Mouse (Mus musculus) stomach, embryonic 16.5 days (tissue): ENCODE data around the gene Defb15. TPM values are rescaled to one million over a fixed set of nuclear protein-coding genes. Genes with fewer than 3 reads are reported as not detected.

ENCODE experiments used
- ATAC-seq: fragments of 200-750 bp; cut with Nextera tagmentation; 2 replicates; pipeline ENCODE4 v1.8.0; 2017; ENCODE audit warnings: moderate number of reproducible peaks, moderate TSS enrichment; ENCODE audit not compliant: insufficient read depth, low FRiP score
- H3K27ac ChIP-seq: fragments of 300-500 bp; sonication (generic); 2 replicates; pipeline ENCODE4 v1.5.1; 2014; ENCODE audit warnings: low read length
- H3K27me3 ChIP-seq: fragments of 300-500 bp; sonication (generic); 2 replicates; pipeline ENCODE4 v1.6.1; 2014; ENCODE audit warnings: low read length, control low read depth, mixed read lengths; ENCODE audit not compliant: control insufficient read depth, insufficient read depth
- H3K36me3 ChIP-seq: fragments of 300-500 bp; sonication (generic); 2 replicates; pipeline ENCODE4 v1.6.1; 2014; ENCODE audit warnings: low read length; ENCODE audit not compliant: control insufficient read depth, insufficient read depth
- H3K4me1 ChIP-seq: fragments of 300-500 bp; sonication (generic); 2 replicates; pipeline ENCODE4 v1.6.1; 2014; ENCODE audit warnings: low read length, control low read depth, mixed read lengths; ENCODE audit not compliant: control insufficient read depth, insufficient read depth
- H3K4me2 ChIP-seq: fragments of 300-500 bp; sonication (generic); 2 replicates; pipeline ENCODE4 v1.6.1; 2014; ENCODE audit warnings: low read depth, low read length, mixed read lengths
- H3K4me3 ChIP-seq: fragments of 300-500 bp; sonication (generic); replicated peaks from 2 replicates; pipeline ENCODE4 v1.5.1; 2014; ENCODE audit warnings: mild to moderate bottlenecking, low read length
- H3K9ac ChIP-seq: fragments of 300-500 bp; sonication (generic); 2 replicates; pipeline ENCODE4 v1.6.1; 2014; ENCODE audit warnings: low read length
- H3K9me3 ChIP-seq: fragments of 300-500 bp; sonication (generic); replicated peaks from 2 replicates; pipeline ENCODE4 v1.6.1; 2016; ENCODE audit warnings: low read length, control low read depth; ENCODE audit not compliant: control insufficient read depth
- WGBS: fragments of 180-500 bp; shearing (Covaris S2); extraction: QIAGEN DNeasy Blood & Tissue Kit; methylation state at CpG from one replicate; pipeline ENCODE4 v1.1.7; 2014; 5-methylcytosine and 5-hydroxymethylcytosine counted together
- polyA plus RNA-seq: library from polyadenylated mRNA; unstranded; fragments of >200 nt; fragmentation: Nextera tagmentation; extraction: Ambion mirVana; gene quantifications from 2 replicates; pipeline ENCODE4 v1.2.1, GENCODE M21; 2015

Gene Defb15
- not detected in 2 replicates for polyA plus RNA-seq

GRCm38 (mm10) chr8:21932610-21933009 is at the start of gene Defb15:
Gene Defb15, minus strand, starts transcription at chr8:21932710.
- Histone ChIP-seq H3K27ac (no peak within 1 kb of the TSS), H3K4me1 (no peaks in the 10 kb centered on the region), H3K4me2 (no peak within 1 kb of the TSS), H3K36me3 (no peaks in the 10 kb centered on the region), H3K4me3 (no peak within 1 kb of the TSS), H3K9me3 (no peaks in the 10 kb centered on the region), H3K27me3 (no peaks in the 10 kb centered on the region), H3K9ac (no peak within 1 kb of the TSS)
- no peak for ATAC-seq
- 91% methylated on average over 6 of the region's 6 CpGs for WGBS

DNA sequence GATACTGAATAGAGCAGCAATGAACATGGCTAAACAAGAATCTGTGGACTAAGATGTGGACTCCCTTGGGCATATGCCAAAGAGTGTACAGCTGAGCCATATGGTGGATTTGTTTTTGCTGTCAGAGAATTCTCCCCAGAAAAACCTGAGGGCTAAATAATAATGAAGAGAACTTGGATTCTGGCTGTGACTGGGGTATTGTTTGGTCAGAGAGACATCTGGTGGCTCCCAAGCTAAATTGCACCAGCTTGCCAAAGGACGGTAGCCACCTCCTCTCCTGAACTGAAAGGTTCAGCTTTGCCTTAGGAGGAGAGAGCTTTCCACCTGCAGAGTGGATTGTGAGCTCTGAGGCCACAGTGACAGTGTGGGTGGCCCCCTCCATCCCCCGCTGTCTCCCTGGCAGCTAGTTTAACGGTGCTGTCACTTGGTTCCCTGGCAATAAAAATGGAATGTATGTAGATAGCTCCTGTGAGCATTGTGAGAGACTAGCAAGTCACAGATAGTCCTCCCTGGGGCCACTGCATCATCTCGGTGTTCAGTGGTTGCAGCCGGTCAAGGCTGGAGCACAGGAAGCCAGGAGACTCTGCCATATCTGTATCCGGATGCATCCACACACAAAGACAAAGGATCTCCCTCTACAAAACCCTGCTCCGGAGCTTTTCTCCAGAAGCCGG is 49.3 kb upstream of the Defb15 start:
- H3K4me1 ChIP-seq = no peaks in the 10 kb centered on the region
- no peaks in the 10 kb centered on the region for H3K27me3 ChIP-seq
- no peak overlapping the region for H3K9ac ChIP-seq
- ATAC-seq = no peak
- H3K4me2 ChIP-seq = no peak overlapping the region
- H3K36me3 ChIP-seq = no peaks in the 10 kb centered on the region
- no peak overlapping the region for H3K4me3 ChIP-seq
- H3K9me3 ChIP-seq = no peaks in the 10 kb centered on the region
- 66% methylated on average over 8 of the region's 8 CpGs for WGBS
- H3K27ac ChIP-seq = no peak overlapping the region

DNA sequence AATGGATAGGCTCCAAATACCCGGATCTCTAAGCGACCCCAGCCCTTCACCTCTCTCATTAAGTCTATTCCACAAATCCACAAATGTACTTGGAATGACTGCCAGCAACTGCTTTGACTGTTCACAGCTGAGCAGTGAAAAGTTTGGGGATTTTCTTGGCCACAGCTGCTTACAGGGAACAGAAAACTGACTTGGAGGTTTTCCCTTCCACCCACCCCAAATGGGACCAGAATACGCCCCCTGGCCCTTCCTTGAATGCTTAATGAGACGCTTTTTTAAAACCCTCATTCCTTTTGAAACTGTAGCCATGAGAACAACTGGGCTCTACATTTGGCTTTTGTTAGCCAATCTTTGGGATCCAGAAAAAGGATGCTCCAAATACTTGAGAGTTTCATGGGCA is 45.7 kb upstream of the Defb15 start:
- no peaks in the 10 kb centered on the region for H3K4me1 ChIP-seq
- no peak overlapping the region for H3K9ac ChIP-seq
- no peaks in the 10 kb centered on the region for H3K36me3 ChIP-seq
- no peaks in the 10 kb centered on the region for H3K9me3 ChIP-seq
- no peak overlapping the region for H3K4me2 ChIP-seq
- WGBS = 62% methylated on average over 4 of the region's 4 CpGs
- no peaks in the 10 kb centered on the region for H3K27me3 ChIP-seq
- no peak overlapping the region for H3K27ac ChIP-seq
- no peak overlapping the region for H3K4me3 ChIP-seq
- no peak for ATAC-seq

DNA sequence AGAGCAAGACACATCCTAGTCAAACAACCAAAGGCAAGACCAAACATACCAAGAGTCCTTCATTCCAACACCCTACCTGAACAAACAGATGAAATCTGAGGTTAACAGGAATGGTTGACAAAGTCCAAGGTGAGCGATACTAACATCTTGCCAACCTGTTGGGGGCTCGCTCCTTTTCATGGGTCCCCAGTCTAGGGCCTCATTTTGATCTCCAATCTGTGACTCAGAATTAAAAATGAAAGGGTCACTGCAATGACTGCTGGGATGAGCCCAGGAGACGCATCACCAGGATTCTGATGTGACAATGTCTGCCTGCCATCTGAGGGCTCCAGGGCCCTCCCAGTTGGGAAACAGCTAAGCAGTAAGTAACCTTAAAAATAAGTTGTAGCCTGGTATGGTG is 37.0 kb upstream of the Defb15 start, which contains the start of gene Ccdc70:
Gene Ccdc70, plus strand, starts transcription at position 301 of the 400 bp plus-strand sequence.
- no peak within 1 kb of the TSS for H3K27ac ChIP-seq
- no peak within 1 kb of the TSS for H3K9ac ChIP-seq
- ATAC-seq = no peak
- H3K27me3 ChIP-seq = no peaks in the 10 kb centered on the region
- WGBS = 65% methylated on average over 3 of the region's 3 CpGs
- H3K4me2 ChIP-seq = no peak within 1 kb of the TSS
- H3K4me1 ChIP-seq = no peaks in the 10 kb centered on the region
- no peaks in the 10 kb centered on the region for H3K36me3 ChIP-seq
- H3K4me3 ChIP-seq = no peak within 1 kb of the TSS
- no peaks in the 10 kb centered on the region for H3K9me3 ChIP-seq

GRCm38 (mm10) chr8:21966646-21967045 is 34.1 kb upstream of the Defb15 start:
- Histone ChIP-seq H3K4me1 (no peaks in the 10 kb centered on the region), H3K27me3 (no peaks in the 10 kb centered on the region), H3K9me3 (no peaks in the 10 kb centered on the region), H3K4me3 (no peak overlapping the region), H3K9ac (no peak overlapping the region), H3K27ac (no peak overlapping the region), H3K36me3 (no peaks in the 10 kb centered on the region), H3K4me2 (no peak overlapping the region)
- 77% methylated on average over 1 of the region's 1 CpGs for WGBS
- ATAC-seq = no peak

DNA sequence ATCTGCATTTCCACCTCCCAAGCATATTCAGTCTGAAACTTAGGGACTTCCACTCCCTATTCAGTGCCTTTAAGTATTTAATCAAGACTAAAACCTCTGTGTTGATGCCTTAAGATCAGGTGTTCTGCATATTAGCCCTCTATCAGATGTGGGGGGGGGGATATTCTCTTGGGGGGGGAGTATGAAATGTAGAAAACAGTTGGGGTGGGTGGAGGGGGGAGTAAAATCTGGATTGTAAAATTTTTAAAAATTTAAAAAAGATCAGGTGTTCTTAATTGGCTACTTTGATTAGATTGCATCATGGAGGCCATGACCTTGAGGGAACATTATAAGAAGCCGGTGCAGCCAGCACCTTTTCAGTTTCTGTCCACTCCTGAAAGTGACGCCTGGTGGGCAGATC is 25.9 kb upstream of the Defb15 start, which contains the start of gene Fam90a1a:
Gene Fam90a1a, plus strand, starts transcription at position 301 of the 400 bp plus-strand sequence.
- Histone ChIP-seq H3K27me3 (no peaks in the 10 kb centered on the region), H3K36me3 (no peaks in the 10 kb centered on the region), H3K9ac (no peak within 1 kb of the TSS), H3K27ac (no peak within 1 kb of the TSS), H3K4me1 (no peaks in the 10 kb centered on the region), H3K4me3 (no peak within 1 kb of the TSS), H3K9me3 (no peaks in the 10 kb centered on the region), H3K4me2 (no peak within 1 kb of the TSS)
- no peak for ATAC-seq
- 87% methylated on average over 2 of the region's 2 CpGs for WGBS

- no peaks in the 10 kb centered on the region for H3K9me3 ChIP-seq
- no peak overlapping the region for H3K4me2 ChIP-seq
- no peaks in the 10 kb centered on the region for H3K4me1 ChIP-seq
- H3K4me3 ChIP-seq = no peak overlapping the region
- 78% methylated on average over 3 of the region's 3 CpGs for WGBS
- ATAC-seq = no peak
- no peaks in the 10 kb centered on the region for H3K27me3 ChIP-seq
- no peaks in the 10 kb centered on the region for H3K36me3 ChIP-seq
- no peak overlapping the region for H3K9ac ChIP-seq
- no peak overlapping the region for H3K27ac ChIP-seq
Measured at GRCm38 (mm10) chr8:21956336-21956735, 23.8 kb upstream of the Defb15 start.

DNA sequence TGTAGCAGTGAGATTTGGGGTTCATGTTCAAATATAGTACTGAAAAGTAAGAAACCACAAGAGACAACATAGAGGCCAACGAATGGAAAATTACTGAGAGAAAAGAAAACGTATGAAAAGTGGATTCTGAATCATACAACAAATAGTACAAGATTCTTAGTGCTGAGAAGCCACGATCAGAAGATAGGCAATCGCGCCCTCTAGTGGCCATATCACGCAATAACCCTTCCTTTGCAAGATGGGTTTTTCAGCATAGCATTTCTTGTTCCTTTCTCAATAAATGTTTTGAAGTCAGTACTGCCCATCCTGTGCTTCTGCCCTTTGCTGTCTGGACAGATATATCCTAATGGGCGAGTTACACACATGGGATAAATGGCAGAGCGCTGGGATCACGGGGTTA is 22.8 kb upstream of the Defb15 start:
- Histone ChIP-seq H3K9ac (no peak overlapping the region), H3K27me3 (no peaks in the 10 kb centered on the region), H3K4me3 (no peak overlapping the region), H3K4me1 (no peaks in the 10 kb centered on the region), H3K9me3 (no peaks in the 10 kb centered on the region), H3K4me2 (no peak overlapping the region), H3K27ac (no peak overlapping the region), H3K36me3 (no peaks in the 10 kb centered on the region)
- 5% methylated on average over 9 of the region's 9 CpGs for WGBS
- ATAC-seq = no peak

GRCm38 (mm10) chr8:21947311-21948017 is 15.0 kb upstream of the Defb15 start:
- WGBS = 62% methylated on average over 9 of the region's 9 CpGs

More at GRCm38 (mm10) chr8:21947311-21948017, 15.0 kb upstream of the Defb15 start:
- Histone ChIP-seq H3K27me3 (no peaks in the 10 kb centered on the region), H3K9me3 (no peaks in the 10 kb centered on the region), H3K4me1 (no peaks in the 10 kb centered on the region), H3K36me3 (no peaks in the 10 kb centered on the region), H3K4me3 (no peak overlapping the region), H3K4me2 (no peak overlapping the region), H3K27ac (no peak overlapping the region), H3K9ac (no peak overlapping the region)
- ATAC-seq = no peak
